Mouse (Mus musculus) thymus, postnatal 25 days (tissue): ENCODE measurements around the gene Gm4064.
"Not testable (repeated sequence)": the region's sequence is repeated elsewhere in the genome, so short reads cannot be mapped to it uniquely, and the experiment has no call there.

Experiments used
- DNase-seq: peaks from one replicate; pipeline ENCODE4 v3.0.0; 2022

Gm4064 gene

GRCm38 (mm10) chrY:2796105-2796504, at the start of gene Gm4064:
Gene Gm4064 (minus strand): TSS chrY:2796205.
- DNase-seq = not testable (repeated sequence)

GRCm38 (mm10) chrY:2830380-2830779, 34.4 kb upstream of the Gm4064 start, which contains the start of the genes Rbmy and Gm10256:
Gene Rbmy (plus strand): TSS chrY:2830680.
Gene Gm10256 (plus strand): TSS chrY:2830699.
- DNase-seq = not testable (repeated sequence)
